Mouse (Mus musculus) c-Kit-positive CD71-positive TER-119-positive erythroid progenitor cells, embryonic 14.5 days (primary cell): ENCODE data around the gene Tmem30b.
A peak's percentile ranks its signal among the peaks of the same experiment; 100 is the strongest.

Experiments used
- DNase-seq: peaks from one replicate; pipeline ENCODE4 v3.0.0-alpha.2; 2013; ENCODE audit warnings: low spot score

Gene Tmem30b

GRCm38 (mm10) chr12:73517022-73517709, 29.0 kb downstream of the Tmem30b start:
- DNase-seq = peak; percentile 32

- no peak for DNase-seq
These were observed 29.7 kb downstream of the Tmem30b start for GRCm38 (mm10) chr12:73516516-73516915.

GRCm38 (mm10) chr12:73514722-73515121, 31.5 kb downstream of the Tmem30b start:
- DNase-seq = no peak

GRCm38 (mm10) chr12:73513958-73514357, 32.2 kb downstream of the Tmem30b start:
- DNase-seq = no peak

GRCm38 (mm10) chr12:73511467-73512047, 34.6 kb downstream of the Tmem30b start:
- DNase-seq = no peak

GRCm38 (mm10) chr12:73507105-73507504, 39.1 kb downstream of the Tmem30b start:
- no peak for DNase-seq

GRCm38 (mm10) chr12:73506648-73507047, 39.5 kb downstream of the Tmem30b start:
- no peak for DNase-seq

GRCm38 (mm10) chr12:73500689-73501326, 45.4 kb downstream of the Tmem30b start:
- DNase-seq = no peak

- no peak for DNase-seq
These were observed 51.0 kb downstream of the Tmem30b start for GRCm38 (mm10) chr12:73495172-73495571.

- DNase-seq = no peak
These were observed 52.2 kb downstream of the Tmem30b start for GRCm38 (mm10) chr12:73493929-73494530.
